Mouse (Mus musculus) liver, embryonic 14.5 days (tissue): ENCODE data around the gene E2f2.

Experiments used
- CTCF ChIP-seq: IDR thresholded peaks from 2 replicates; pipeline ENCODE4 v1.5.1; 2016; ENCODE audit warnings: antibody characterized with exemption, low read depth, control low read depth
- EP300 ChIP-seq: IDR thresholded peaks from 2 replicates; pipeline ENCODE4 v1.6.1; 2016; ENCODE audit warnings: antibody characterized with exemption, low read depth

DNA sequence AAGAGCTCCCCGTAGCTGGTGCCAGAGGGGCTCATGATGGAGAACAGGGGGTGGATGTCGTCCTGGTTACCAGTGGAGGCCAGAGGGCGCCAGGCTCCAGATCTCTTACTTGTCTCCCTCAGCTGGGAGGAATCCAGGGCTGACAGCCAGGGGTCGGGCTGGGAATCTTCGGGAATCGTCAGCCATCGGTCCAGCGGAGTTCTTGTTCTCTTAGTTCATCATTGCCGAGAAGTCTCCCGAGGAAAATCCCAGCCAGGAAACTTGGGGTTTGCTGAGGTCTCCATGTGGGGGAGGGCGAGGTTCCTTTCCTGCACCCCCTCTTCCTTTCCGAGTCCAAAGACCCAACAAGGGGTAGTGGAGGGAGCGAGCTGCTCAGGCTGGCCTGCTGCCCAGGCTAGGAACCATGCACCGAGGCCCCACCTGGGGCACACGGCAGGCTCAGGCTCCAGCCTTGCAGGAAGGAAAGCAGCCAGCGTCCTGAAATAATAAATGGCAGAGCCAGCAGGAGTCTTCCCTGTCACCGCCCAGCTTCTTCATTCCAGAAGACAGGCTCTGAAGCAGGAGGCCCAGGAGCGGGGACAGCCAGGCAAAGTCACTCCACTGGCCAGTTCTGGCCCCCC, 46.5 kb downstream of the E2f2 start:
- no peak for TF ChIP-seq EP300
- TF ChIP-seq CTCF, result no peak
